In the genomic region with DNA sequence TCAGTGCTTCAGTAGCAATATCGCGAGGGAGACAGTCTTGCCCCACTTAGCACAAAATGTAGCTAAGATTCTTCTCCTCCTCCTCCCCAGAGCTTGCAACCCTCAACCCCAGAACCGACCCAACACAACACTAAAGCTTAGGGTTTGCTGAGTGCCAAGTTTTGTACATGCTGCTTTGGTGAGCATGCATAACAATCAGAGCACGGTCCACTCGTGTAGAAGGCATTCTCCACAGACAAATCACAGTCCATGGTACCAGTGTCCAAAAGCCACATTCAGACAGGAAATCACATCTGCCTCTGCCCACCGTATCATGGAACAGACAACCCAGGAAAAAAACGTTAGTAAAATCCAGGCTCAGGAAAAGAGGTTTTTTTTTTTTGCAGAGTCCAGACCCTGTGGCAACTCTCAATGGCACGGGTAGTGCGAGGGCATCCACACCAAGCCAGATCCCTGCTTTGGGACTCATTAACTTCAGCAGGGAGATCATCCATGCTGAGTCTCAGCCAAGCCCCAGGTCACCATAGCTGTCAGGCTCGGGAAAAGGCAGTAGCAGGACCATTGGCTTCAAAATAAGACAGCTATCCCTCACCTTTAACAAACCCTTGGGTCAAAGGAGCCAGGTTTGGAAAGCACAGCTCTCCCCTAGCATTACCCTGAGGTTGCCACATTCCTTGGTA, we compare ENCODE assay signal across 9 mouse cellular contexts.
A peak's percentile ranks its signal among the peaks of the same experiment; 100 is the strongest.
DNase-seq lines count a peak whose midpoint lies in the region; ATAC-seq lines count a peak whose summit lies in the region.
"Had no signal": no experiment of that assay in that cellular context is flagged by ENCODE, and none has a peak within 500 bp of the region (broad histone marks: within the 10 kb centered on the region; RNA-seq: fewer than 3 reads in every experiment).

No protein-coding gene starts in this region.

- H3K27me3 ChIP-seq in kidney, embryonic 14.5 days (ENCODE audit: control insufficient read depth, insufficient read depth, low read length), result peaks cover 15% of the 10 kb centered on the region
- peaks cover 9% of the 10 kb centered on the region for H3K27me3 ChIP-seq in hindbrain, embryonic 11.5 days (ENCODE audit: control insufficient read depth, insufficient read depth, low read length)
- no peaks in the 10 kb centered on the region for H3K27me3 ChIP-seq in midbrain, embryonic 15.5 days (replicated peaks)

- 0 out of 2 replicates have a peak overlapping the region, but pooled peaks have one; percentile 66 for H3K9ac ChIP-seq in kidney, embryonic 14.5 days (ENCODE audit: low read depth, low read length)
- H3K9ac ChIP-seq in hindbrain, embryonic 11.5 days (ENCODE audit: low read depth, low read length), result no peak overlapping the region
- H3K9ac ChIP-seq in midbrain, embryonic 15.5 days, result peak overlapping the region; percentile 60

- H3K27ac ChIP-seq in kidney, embryonic 14.5 days (ENCODE audit: low read depth, low read length), result no peak overlapping the region
- H3K27ac ChIP-seq in hindbrain, embryonic 11.5 days (ENCODE audit: low read depth, low read length), result no peak overlapping the region
- H3K27ac ChIP-seq in midbrain, embryonic 15.5 days, result peak overlapping the region; percentile 88

- intact Hi-C loops in left cerebral cortex, postnatal 36 days (cut with DNase I), result loop anchor here (5.0 kb wide), 5 partner anchors 46 to 1149 kb away; no protein-coding TSS in a partner anchor

- no peak; the same call in 1 of the 2 replicates for ATAC-seq in kidney, embryonic 14.5 days (ENCODE audit: low FRiP score, low TSS enrichment)
- no peak for ATAC-seq in hindbrain, embryonic 11.5 days (ENCODE audit: low FRiP score)
- ATAC-seq in midbrain, embryonic 15.5 days (replicated peaks), result no peak
- no peak for ATAC-seq in megakaryocyte-erythroid progenitor cell, adult 5-6 weeks (replicated peaks; ENCODE audit: low FRiP score, low TSS enrichment, poor library complexity, severe bottlenecking)

- H3K9me3 ChIP-seq in kidney, embryonic 14.5 days (ENCODE audit: control insufficient read depth, low read length), result no peaks in the 10 kb centered on the region
- H3K9me3 ChIP-seq in hindbrain, embryonic 11.5 days (ENCODE audit: control insufficient read depth, low read length), result no peaks in the 10 kb centered on the region
- H3K9me3 ChIP-seq in midbrain, embryonic 15.5 days, result no peaks in the 10 kb centered on the region

- H3K4me2 ChIP-seq in kidney, embryonic 14.5 days (replicated peaks; ENCODE audit: low read depth, low read length), result peak overlapping the region; percentile 89
- H3K4me2 ChIP-seq in hindbrain, embryonic 11.5 days (replicated peaks; ENCODE audit: low read depth, low read length), result peak overlapping the region; percentile 90
- peak overlapping the region; percentile 85 for H3K4me2 ChIP-seq in midbrain, embryonic 15.5 days

- H3K4me3 ChIP-seq in kidney, embryonic 14.5 days (ENCODE audit: low read length), result peak overlapping the region; percentile 55
- H3K4me3 ChIP-seq in hindbrain, embryonic 11.5 days (ENCODE audit: low read depth, low read length), result peak overlapping the region; percentile 48
- peak overlapping the region; percentile 51 for H3K4me3 ChIP-seq in midbrain, embryonic 15.5 days

- H3K36me3 ChIP-seq in kidney, embryonic 14.5 days (ENCODE audit: control insufficient read depth, insufficient read depth, low read length), result no peaks in the 10 kb centered on the region
- H3K36me3 ChIP-seq in hindbrain, embryonic 11.5 days (ENCODE audit: control insufficient read depth, insufficient read depth, low read length), result no peaks in the 10 kb centered on the region
- H3K36me3 ChIP-seq in midbrain, embryonic 15.5 days (replicated peaks), result no peaks in the 10 kb centered on the region

- no peak for DNase-seq in kidney, adult 11 months
- peak; percentile 35 to 40 for DNase-seq in cerebellum, postnatal 10 days
- no peak for DNase-seq in hindbrain, embryonic 11.5 days (ENCODE audit: low spot score)
- no peak for DNase-seq in left cerebral cortex, postnatal 36 days (ENCODE audit: low spot score in 2 of 2)
- DNase-seq in kidney, adult 18-20 months, result no peak
- DNase-seq: kidney, adult 8-10 months had no signal

- H3K4me1 ChIP-seq in kidney, embryonic 14.5 days (ENCODE audit: control insufficient read depth, insufficient read depth, low read length), result 0 out of 2 replicates have a peak, but pooled peaks cover 7% of the 10 kb centered on the region
- H3K4me1 ChIP-seq in hindbrain, embryonic 11.5 days (replicated peaks; ENCODE audit: control insufficient read depth, insufficient read depth, low read length), result 0 out of 2 replicates have a peak, but pooled peaks cover 3% of the 10 kb centered on the region
- peaks cover 30% of the 10 kb centered on the region for H3K4me1 ChIP-seq in midbrain, embryonic 15.5 days

- 44% methylated on average over 10 of the region's 10 CpGs for WGBS in kidney, embryonic 14.5 days
- WGBS in hindbrain, embryonic 11.5 days, result 58% methylated on average over 10 of the region's 10 CpGs
- 39% methylated on average over 10 of the region's 10 CpGs for WGBS in midbrain, embryonic 15.5 days

Comparison
In these comparisons a context has a peak if more than half of its experiments do, and no peak if none do; other contexts are left out.
1. DNase-seq: peak in cerebellum, postnatal 10 days (2 of 2); none in kidney, adult 11 months (single experiment), hindbrain, embryonic 11.5 days (single experiment), left cerebral cortex, postnatal 36 days (0 of 2) and kidney, adult 18-20 months (single experiment).
2. Peak in every context shown above with its lines, with median percentiles within 50 percentile points of each other: H3K4me2 ChIP-seq and H3K4me3 ChIP-seq.